Mouse (Mus musculus): ENCODE data around the gene Spon1. TPM values are rescaled to one million over a fixed set of nuclear protein-coding genes. Genes with fewer than 3 reads are reported as not detected.

Spon1 gene
- polyA plus RNA-seq, 2 experiments: 9.0 to 13.8 TPM

DNA sequence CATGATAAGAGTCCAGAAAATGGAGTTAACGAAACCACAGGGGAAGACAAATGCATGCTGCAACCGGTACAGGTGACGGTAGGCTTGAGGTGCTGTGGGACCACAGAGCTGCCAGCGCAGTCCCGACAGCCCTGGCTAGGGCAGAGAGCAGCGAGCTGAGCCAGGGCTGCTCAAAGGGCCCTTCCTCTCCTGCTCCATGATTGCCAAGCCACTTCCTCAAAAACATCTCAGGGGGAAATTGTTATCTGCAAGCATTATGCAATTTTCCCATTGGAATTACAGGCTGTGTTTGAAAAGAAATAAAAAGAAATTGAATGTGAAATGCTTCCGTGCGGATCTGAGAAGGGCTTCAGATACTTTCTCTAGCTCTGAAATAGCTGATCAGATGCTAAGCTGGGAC lies 240.7 kb downstream of the Spon1 start:
- DNase-seq (ENCODE audit: low spot score): no peak

DNA sequence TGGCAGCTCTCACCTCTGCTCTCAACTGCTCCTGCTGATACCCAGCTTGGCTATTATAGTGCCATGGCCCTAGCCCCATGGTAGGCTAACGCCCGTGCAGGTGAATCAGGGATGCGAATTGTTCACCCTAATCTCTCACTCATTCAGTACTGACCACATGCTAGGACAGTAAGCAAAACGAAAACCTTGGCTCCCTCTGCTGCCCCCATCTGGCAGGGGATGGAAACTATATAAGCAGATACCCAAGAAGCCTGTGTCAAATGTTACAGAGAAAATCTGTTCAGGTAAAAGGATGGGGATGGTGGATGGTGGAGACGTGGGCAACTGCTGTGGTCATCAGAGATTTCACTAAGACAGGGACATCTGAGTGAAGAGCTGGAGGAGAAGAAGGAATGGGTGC lies 241.8 kb downstream of the Spon1 start:
- no peak for TF ChIP-seq POLR2A (IDR thresholded peaks at IDR 0.05; ENCODE audit: borderline replicate concordance, extremely low read depth, insufficient read depth, insufficient read length)
- no peak overlapping the region for H3K27ac ChIP-seq (replicated peaks; ENCODE audit: low read depth, low read length)
- no peaks in the 10 kb centered on the region for H3K27me3 ChIP-seq (ENCODE audit: control insufficient read depth, insufficient read depth, low read length)
- H3K4me3 ChIP-seq (replicated peaks; ENCODE audit: low read length): no peak overlapping the region
- no peak overlapping the region for H3K9ac ChIP-seq (ENCODE audit: low read depth, low read length, severe bottlenecking)
- no peak for DNase-seq (ENCODE audit: low spot score)
- no peaks in the 10 kb centered on the region for H3K9me3 ChIP-seq (ENCODE audit: control insufficient read depth, low read length)
- ATAC-seq (ENCODE audit: low FRiP score, low read depth): no peak
- 66% methylated on average over 5 of the region's 5 CpGs for WGBS
- H3K36me3 ChIP-seq (ENCODE audit: control insufficient read depth, insufficient read depth, low read length): no peaks in the 10 kb centered on the region
- no peak overlapping the region for H3K4me2 ChIP-seq (replicated peaks; ENCODE audit: low read depth, low read length, severe bottlenecking)
- no peaks in the 10 kb centered on the region for H3K4me1 ChIP-seq (ENCODE audit: control insufficient read depth, insufficient read depth, low read length)

More for the DNA sequence above, 240.7 kb downstream of the Spon1 start:
- H3K4me2 ChIP-seq (replicated peaks; ENCODE audit: low read depth, low read length, severe bottlenecking): no peak overlapping the region
- WGBS: 77% methylated on average over 8 of the region's 8 CpGs
- no peaks in the 10 kb centered on the region for H3K4me1 ChIP-seq (ENCODE audit: control insufficient read depth, insufficient read depth, low read length)
- no peak for ATAC-seq (ENCODE audit: low FRiP score, low read depth)
- H3K27me3 ChIP-seq (ENCODE audit: control insufficient read depth, insufficient read depth, low read length): no peaks in the 10 kb centered on the region
- no peaks in the 10 kb centered on the region for H3K9me3 ChIP-seq (ENCODE audit: control insufficient read depth, low read length)
- H3K27ac ChIP-seq (replicated peaks; ENCODE audit: low read depth, low read length): no peak overlapping the region
- H3K4me3 ChIP-seq (replicated peaks; ENCODE audit: low read length): no peak overlapping the region
- H3K36me3 ChIP-seq (ENCODE audit: control insufficient read depth, insufficient read depth, low read length): no peaks in the 10 kb centered on the region
- TF ChIP-seq POLR2A (IDR thresholded peaks at IDR 0.05; ENCODE audit: borderline replicate concordance, extremely low read depth, insufficient read depth, insufficient read length): no peak
- H3K9ac ChIP-seq (ENCODE audit: low read depth, low read length, severe bottlenecking): no peak overlapping the region

DNA sequence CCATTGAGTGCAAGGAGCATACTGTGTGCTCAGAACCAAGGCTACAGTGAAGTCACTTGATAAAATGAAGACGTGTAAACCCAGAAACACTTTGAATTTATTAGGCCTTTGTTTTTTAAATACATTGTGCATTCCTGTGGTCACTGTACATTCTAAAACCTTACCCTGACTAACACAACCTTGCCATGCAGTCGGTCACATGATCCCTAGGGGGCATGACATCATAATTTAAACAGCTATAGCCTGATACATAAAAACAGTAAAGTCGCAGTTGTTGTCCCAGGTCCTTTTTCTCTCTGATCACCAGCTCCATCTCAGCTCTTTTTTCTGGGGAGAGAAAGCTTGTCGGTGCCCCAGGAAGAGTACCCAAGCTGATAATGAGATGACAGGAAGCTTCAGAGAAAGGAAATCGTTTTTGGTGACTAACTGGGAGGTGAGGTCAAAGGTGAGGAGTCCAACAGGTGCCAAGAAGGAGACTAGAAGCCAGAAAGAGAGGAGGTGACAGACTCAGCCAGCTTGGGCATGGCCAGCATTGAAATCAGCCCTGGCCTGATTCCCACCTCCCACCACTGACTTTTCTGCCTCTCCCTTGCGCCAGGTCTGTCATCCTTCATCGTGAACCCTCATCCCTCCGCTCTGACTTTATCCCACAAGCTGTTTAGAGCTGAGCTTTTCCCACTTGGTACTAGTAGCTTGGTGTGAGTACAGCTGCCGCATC lies 246.1 kb downstream of the Spon1 start:
- 66% methylated on average over 9 of the region's 9 CpGs for WGBS
- H3K9ac ChIP-seq (ENCODE audit: low read depth, low read length, severe bottlenecking): no peak overlapping the region
- no peak for ATAC-seq (ENCODE audit: low FRiP score, low read depth)
- H3K4me2 ChIP-seq (replicated peaks; ENCODE audit: low read depth, low read length, severe bottlenecking): no peak overlapping the region
- H3K27ac ChIP-seq (replicated peaks; ENCODE audit: low read depth, low read length): no peak overlapping the region
- no peaks in the 10 kb centered on the region for H3K36me3 ChIP-seq (ENCODE audit: control insufficient read depth, insufficient read depth, low read length)
- DNase-seq (ENCODE audit: low spot score): no peak
- H3K4me3 ChIP-seq (replicated peaks; ENCODE audit: low read length): no peak overlapping the region
- no peaks in the 10 kb centered on the region for H3K4me1 ChIP-seq (ENCODE audit: control insufficient read depth, insufficient read depth, low read length)
- H3K9me3 ChIP-seq (ENCODE audit: control insufficient read depth, low read length): no peaks in the 10 kb centered on the region
- H3K27me3 ChIP-seq (ENCODE audit: control insufficient read depth, insufficient read depth, low read length): no peaks in the 10 kb centered on the region
- TF ChIP-seq POLR2A (IDR thresholded peaks at IDR 0.05; ENCODE audit: borderline replicate concordance, extremely low read depth, insufficient read depth, insufficient read length): no peak

DNA sequence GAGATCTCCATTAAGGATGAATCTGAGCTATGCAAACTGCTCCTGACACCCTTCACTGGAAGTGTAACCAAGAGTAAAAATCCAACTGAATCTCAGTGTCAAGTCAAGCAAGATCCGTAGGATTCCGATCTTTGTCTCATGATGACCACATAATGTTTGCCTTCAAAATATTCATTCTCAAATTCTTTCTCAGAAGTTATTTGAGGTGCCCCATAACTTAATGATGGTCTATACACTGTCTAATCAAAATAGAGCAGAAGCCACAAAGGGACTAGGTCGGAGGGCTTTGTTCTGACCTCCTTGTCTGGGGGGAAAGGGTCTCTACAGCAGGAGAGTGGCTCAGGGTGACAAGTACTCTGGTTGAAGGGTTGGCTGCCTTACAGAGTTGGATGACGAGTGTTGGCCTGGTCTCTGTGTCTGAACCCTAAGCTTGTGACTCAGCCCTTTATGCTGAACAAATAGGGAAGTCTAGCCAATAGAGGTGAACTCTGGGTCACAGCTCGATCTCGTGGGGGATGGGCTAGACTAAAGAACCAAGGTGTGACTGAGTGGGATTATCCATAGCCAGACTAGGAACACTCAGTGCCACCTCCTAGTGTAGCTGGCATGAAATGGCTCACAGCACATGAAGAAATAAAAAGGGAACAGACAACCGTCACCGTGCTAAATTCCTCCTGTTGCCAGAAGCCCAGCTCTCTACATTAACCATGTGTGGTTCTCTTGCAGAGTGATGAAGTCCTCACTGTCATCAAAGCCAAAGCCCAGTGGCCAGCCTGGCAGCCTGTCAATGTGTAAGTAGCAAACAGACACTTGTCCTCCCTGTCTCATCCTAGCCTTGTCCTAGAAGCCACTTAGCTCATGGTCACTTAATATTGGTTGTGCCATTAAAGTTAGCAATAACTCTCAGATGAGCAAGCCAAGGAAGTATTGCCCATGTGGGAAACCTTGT lies 250.5 kb downstream of the Spon1 start:
- ATAC-seq (ENCODE audit: low FRiP score, low read depth): no peak
- no peaks in the 10 kb centered on the region for H3K36me3 ChIP-seq (ENCODE audit: control insufficient read depth, insufficient read depth, low read length)
- H3K27ac ChIP-seq (replicated peaks; ENCODE audit: low read depth, low read length): no peak overlapping the region
- H3K9ac ChIP-seq (ENCODE audit: low read depth, low read length, severe bottlenecking): no peak overlapping the region
- no peak overlapping the region for H3K4me2 ChIP-seq (replicated peaks; ENCODE audit: low read depth, low read length, severe bottlenecking)
- no peak for TF ChIP-seq POLR2A (IDR thresholded peaks at IDR 0.05; ENCODE audit: borderline replicate concordance, extremely low read depth, insufficient read depth, insufficient read length)
- no peaks in the 10 kb centered on the region for H3K27me3 ChIP-seq (ENCODE audit: control insufficient read depth, insufficient read depth, low read length)
- WGBS: 75% methylated on average over 8 of the region's 8 CpGs
- no peaks in the 10 kb centered on the region for H3K9me3 ChIP-seq (ENCODE audit: control insufficient read depth, low read length)
- no peak for DNase-seq (ENCODE audit: low spot score)
- H3K4me3 ChIP-seq (replicated peaks; ENCODE audit: low read length): no peak overlapping the region
- H3K4me1 ChIP-seq (ENCODE audit: control insufficient read depth, insufficient read depth, low read length): no peaks in the 10 kb centered on the region

DNA sequence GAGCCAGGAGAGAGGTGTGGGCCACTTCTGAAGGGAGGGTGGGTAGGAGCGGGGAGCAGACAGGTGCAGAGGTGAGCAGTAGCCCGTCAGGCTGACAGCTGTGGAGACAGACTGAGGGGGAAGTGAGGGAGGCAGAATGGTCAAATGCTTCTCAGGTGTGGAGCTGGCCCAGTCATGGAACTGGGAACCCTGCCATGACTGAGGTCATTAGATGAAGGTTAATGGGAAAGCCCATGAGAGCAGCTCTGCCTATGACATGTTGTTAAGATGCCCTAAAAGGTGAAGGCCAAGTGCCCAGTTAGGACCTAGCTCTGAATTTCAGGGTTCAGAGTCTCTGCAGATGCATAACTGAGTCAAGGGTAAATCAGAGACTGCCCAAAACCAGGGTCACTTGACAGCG lies 253.1 kb downstream of the Spon1 start:
- Histone ChIP-seq H3K27ac (replicated peaks; ENCODE audit: low read depth, low read length) (no peak overlapping the region), H3K9ac (ENCODE audit: low read depth, low read length, severe bottlenecking) (no peak overlapping the region), H3K36me3 (ENCODE audit: control insufficient read depth, insufficient read depth, low read length) (no peaks in the 10 kb centered on the region), H3K4me1 (ENCODE audit: control insufficient read depth, insufficient read depth, low read length) (no peaks in the 10 kb centered on the region), H3K9me3 (ENCODE audit: control insufficient read depth, low read length) (no peaks in the 10 kb centered on the region), H3K4me2 (replicated peaks; ENCODE audit: low read depth, low read length, severe bottlenecking) (no peak overlapping the region), H3K4me3 (replicated peaks; ENCODE audit: low read length) (no peak overlapping the region), H3K27me3 (ENCODE audit: control insufficient read depth, insufficient read depth, low read length) (no peaks in the 10 kb centered on the region)
- ATAC-seq (ENCODE audit: low FRiP score, low read depth) (no peak), DNase-seq (ENCODE audit: low spot score) (no peak)
- WGBS: 80% methylated on average over 3 of the region's 3 CpGs
- TF ChIP-seq POLR2A (IDR thresholded peaks at IDR 0.05; ENCODE audit: borderline replicate concordance, extremely low read depth, insufficient read depth, insufficient read length): no peak

All from limb, embryonic 14.5 days (tissue).